Mouse (Mus musculus) neural tube, embryonic 11.5 days (tissue): ENCODE measurements around the gene Gm10073. TPM values are rescaled to one million over a fixed set of nuclear protein-coding genes. Genes with fewer than 3 reads are reported as not detected.
"Not testable (repeated sequence)": the region's sequence is repeated elsewhere in the genome, so short reads cannot be mapped to it uniquely, and the experiment has no call there.

ENCODE experiments used
- ATAC-seq: fragments of 200-750 bp; cut with Nextera tagmentation; 2 replicates; pipeline ENCODE4 v1.8.0; 2017; ENCODE audit warnings: moderate number of reproducible peaks, mild to moderate bottlenecking, moderate TSS enrichment, moderate library complexity; ENCODE audit not compliant: insufficient read depth, low FRiP score, low TSS enrichment
- DNase-seq: peaks from one replicate; pipeline ENCODE4 v3.0.0-alpha.2; 2015; ENCODE audit warnings: low spot score
- H3K27ac ChIP-seq: fragments of 300-500 bp; sonication (generic); 2 replicates; pipeline ENCODE4 v1.5.1; 2014; ENCODE audit warnings: low read depth, mild to moderate bottlenecking, low read length
- H3K27me3 ChIP-seq: fragments of 300-500 bp; sonication (generic); 2 replicates; pipeline ENCODE4 v1.6.1; 2014; ENCODE audit warnings: mild to moderate bottlenecking, low read length, mixed read lengths; ENCODE audit not compliant: control insufficient read depth, insufficient read depth
- H3K36me3 ChIP-seq: fragments of 300-500 bp; sonication (generic); 2 replicates; pipeline ENCODE4 v1.6.1; 2014; ENCODE audit warnings: mild to moderate bottlenecking, low read length, moderate library complexity, mixed read lengths; ENCODE audit not compliant: control insufficient read depth, insufficient read depth
- H3K4me1 ChIP-seq: fragments of 300-500 bp; sonication (generic); 2 replicates; pipeline ENCODE4 v1.6.1; 2014; ENCODE audit warnings: low read length, mixed read lengths; ENCODE audit not compliant: control insufficient read depth, insufficient read depth
- H3K4me2 ChIP-seq: fragments of 300-500 bp; sonication (generic); 2 replicates; pipeline ENCODE4 v1.6.1; 2014; ENCODE audit warnings: low read depth, mild to moderate bottlenecking, moderate library complexity
- H3K4me3 ChIP-seq: fragments of 300-500 bp; sonication (generic); 2 replicates; pipeline ENCODE4 v1.5.1; 2014; ENCODE audit warnings: low read depth, low read length
- H3K9ac ChIP-seq: fragments of 300-500 bp; sonication (generic); 2 replicates; pipeline ENCODE4 v1.6.1; 2014; ENCODE audit warnings: mild to moderate bottlenecking, low read length
- H3K9me3 ChIP-seq: fragments of 300-500 bp; sonication (generic); 2 replicates; pipeline ENCODE4 v1.6.1; 2016; ENCODE audit warnings: low read length; ENCODE audit not compliant: control insufficient read depth
- WGBS: fragments of 180-500 bp; shearing (Covaris S2); extraction: QIAGEN DNeasy Blood & Tissue Kit; methylation state at CpG from one replicate; pipeline ENCODE4 v1.1.7; 2014; 5-methylcytosine and 5-hydroxymethylcytosine counted together
- polyA plus RNA-seq: library from polyadenylated mRNA; unstranded; fragments of >200 nt; fragmentation: Nextera tagmentation; extraction: Ambion mirVana; gene quantifications from 2 replicates; pipeline ENCODE4 v1.2.1, GENCODE M21; 2014

The Gm10073 gene
- polyA plus RNA-seq: 4.8 and 7.6 TPM in 2 replicates

DNA sequence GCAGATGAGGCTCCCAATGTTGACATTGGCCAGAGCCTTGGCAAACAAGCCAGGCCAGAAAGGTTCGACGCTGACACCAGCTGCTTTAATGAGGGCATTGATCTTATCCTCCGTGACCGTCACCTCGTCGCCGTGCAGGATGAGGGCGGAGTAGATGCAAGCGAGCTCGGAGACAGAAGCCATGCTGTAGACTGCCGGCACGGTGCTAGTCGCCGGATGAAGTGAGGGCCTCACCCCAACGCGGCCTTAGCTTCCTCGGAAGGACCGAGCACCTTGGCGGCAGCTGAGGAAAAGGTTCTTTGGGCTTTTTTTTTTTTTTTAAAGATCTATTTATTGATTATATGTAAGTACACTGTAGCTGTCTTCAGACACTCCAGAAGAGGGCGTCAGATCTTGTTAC is at the start of gene Gm10073:
Gm10073 (minus strand) TSS at position 294 of the 400 bp plus-strand sequence.
- H3K9ac ChIP-seq, H3K27me3 ChIP-seq, DNase-seq, H3K4me2 ChIP-seq, H3K27ac ChIP-seq, H3K4me3 ChIP-seq, H3K4me1 ChIP-seq, H3K36me3 ChIP-seq, ATAC-seq, H3K9me3 ChIP-seq: not testable (repeated sequence)
- 41% methylated on average over 20 of the region's 20 CpGs for WGBS

DNA sequence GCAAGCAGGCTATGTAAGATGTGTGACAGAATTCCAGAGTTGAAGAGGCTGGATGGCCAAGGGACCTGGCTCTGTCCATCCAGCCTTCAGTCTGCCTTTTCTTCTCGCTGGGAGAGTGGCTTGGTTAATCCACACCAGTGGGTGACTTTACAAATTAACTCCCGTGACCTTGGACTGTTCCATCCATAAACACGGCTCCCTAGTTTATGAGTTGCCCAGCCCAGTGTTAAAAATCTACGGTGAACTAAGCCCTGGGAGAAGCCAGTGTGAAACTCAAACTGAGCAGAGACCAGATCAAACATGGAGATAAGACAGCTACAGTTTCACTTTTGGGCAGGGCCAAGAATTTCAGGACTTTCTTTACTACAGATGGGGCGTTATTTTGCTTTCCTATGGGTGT is 49.8 kb upstream of the Gm10073 start:
- WGBS: 86% methylated on average over 5 of the region's 5 CpGs

DNA sequence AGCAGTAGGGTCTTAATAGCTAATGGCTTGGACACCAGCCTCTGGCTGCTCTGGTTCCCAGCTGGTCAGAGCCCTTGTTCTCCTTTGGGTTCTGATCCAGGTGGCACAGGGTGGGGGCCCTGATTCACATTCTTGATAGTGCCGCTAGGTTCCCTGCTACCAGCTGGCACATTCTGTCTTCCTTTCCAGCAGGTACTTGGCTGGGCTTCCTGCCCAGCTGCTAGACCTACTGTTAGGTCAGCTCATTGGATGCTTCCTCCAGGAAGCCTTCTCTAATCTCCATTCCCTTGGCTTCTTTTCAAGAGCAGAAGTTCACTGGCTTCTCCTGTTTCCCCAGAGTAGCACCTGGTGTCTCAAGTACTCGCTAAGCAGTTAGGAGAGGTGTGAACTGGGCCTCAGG is 47.2 kb upstream of the Gm10073 start:
- WGBS: 94% methylated on average over 2 of the region's 2 CpGs
- no peak for DNase-seq
- no peaks in the 10 kb centered on the region for H3K9me3 ChIP-seq
- no peak overlapping the region for H3K4me2 ChIP-seq
- H3K4me3 ChIP-seq: no peak overlapping the region
- no peak overlapping the region for H3K9ac ChIP-seq
- no peak overlapping the region for H3K27ac ChIP-seq
- no peaks in the 10 kb centered on the region for H3K36me3 ChIP-seq
- H3K4me1 ChIP-seq: no peaks in the 10 kb centered on the region
- no peaks in the 10 kb centered on the region for H3K27me3 ChIP-seq
- ATAC-seq: no peak

More for the DNA sequence above, 49.8 kb upstream of the Gm10073 start:
- no peaks in the 10 kb centered on the region for H3K27me3 ChIP-seq
- no peak for ATAC-seq
- no peaks in the 10 kb centered on the region for H3K4me1 ChIP-seq
- no peak for DNase-seq
- H3K36me3 ChIP-seq: no peaks in the 10 kb centered on the region
- H3K27ac ChIP-seq: no peak overlapping the region
- no peaks in the 10 kb centered on the region for H3K9me3 ChIP-seq
- H3K4me2 ChIP-seq: no peak overlapping the region
- no peak overlapping the region for H3K4me3 ChIP-seq
- H3K9ac ChIP-seq: no peak overlapping the region

DNA sequence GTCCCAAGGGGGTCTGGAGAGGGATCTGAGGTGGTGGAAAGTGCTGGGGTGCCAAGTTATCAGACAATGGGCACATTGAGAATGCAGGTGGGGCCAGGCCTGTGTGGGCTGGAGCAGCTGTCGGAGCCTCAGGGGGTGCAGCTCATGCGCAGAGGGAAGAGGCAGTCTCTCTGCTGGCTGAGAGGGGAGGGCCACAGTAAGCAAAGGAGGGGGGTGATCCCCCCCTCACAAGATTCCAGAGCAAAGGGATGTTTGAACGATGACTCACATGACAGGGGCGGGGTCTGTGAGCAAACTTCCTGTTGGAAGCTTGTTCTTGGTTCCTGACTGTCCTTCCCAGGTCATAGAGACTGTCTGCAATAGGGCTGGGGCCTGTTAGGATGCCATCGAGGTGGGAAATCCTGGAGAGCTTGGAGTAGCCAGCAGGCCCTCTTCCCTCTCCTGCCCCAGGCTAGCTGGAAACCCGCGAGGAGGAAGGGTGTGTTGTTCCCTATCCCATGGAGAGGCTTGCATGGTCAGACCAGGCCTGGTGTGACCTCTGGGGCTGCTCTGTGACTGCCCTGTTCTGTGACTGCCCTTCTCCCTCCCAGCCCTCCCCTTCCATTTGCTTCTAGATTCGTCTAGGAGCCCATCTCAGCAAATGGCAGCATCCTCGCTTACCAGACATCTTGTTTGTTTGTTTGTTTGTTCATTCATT is 46.4 kb upstream of the Gm10073 start:
- Histone ChIP-seq H3K4me1 (no peaks in the 10 kb centered on the region), H3K36me3 (no peaks in the 10 kb centered on the region), H3K27me3 (no peaks in the 10 kb centered on the region), H3K9me3 (no peaks in the 10 kb centered on the region), H3K4me2 (no peak overlapping the region), H3K4me3 (no peak overlapping the region), H3K9ac (no peak overlapping the region), H3K27ac (no peak overlapping the region)
- DNase-seq (peak; percentile 54), ATAC-seq (no peak)
- 55% methylated on average over 9 of the region's 9 CpGs for WGBS

DNA sequence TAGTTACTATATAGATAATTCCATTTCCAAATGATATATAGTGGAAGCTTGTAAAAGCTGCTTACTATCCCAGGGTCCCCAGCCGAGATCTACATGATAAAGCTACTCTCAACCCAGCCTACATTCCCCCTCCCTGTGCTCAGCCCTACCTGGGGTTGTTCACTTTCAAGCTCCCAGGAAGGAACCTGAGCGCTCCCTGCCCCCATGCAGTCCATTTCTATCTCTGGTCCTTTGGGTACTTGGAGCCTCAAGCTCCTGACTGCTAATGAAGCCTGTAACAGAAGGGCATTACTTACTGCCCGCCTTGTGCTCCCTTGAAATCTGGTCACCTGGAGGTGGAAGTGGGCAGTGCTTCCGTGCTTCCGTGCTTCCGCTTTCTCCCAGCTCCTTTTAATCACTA is 45.1 kb upstream of the Gm10073 start:
- no peak for ATAC-seq
- Histone ChIP-seq H3K4me1 (no peaks in the 10 kb centered on the region), H3K4me2 (no peak overlapping the region), H3K9me3 (no peaks in the 10 kb centered on the region), H3K27me3 (no peaks in the 10 kb centered on the region), H3K4me3 (no peak overlapping the region), H3K36me3 (no peaks in the 10 kb centered on the region), H3K9ac (no peak overlapping the region), H3K27ac (no peak overlapping the region)
- 70% methylated on average over 6 of the region's 6 CpGs for WGBS
- DNase-seq: no peak

DNA sequence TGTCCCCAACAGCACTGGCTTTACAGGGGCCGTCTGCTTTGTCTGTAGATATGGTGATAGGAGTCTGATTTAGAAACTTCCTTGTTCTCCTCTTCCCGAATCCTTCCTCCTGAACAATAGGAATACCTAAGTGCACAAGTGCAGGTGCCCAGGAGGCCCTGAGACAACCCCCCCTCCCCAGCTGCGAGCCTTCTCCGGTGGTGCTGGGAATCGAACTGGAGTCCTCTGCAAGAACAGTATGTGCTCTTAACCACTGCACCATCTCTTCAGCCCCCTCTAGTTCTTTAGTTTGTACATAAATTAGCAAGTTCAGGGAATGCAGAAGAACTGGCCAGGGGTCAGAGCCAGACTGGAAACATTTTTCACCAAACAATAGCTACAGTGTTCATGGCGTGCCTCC is 44.6 kb upstream of the Gm10073 start:
- DNase-seq: no peak
- no peaks in the 10 kb centered on the region for H3K4me1 ChIP-seq
- no peaks in the 10 kb centered on the region for H3K36me3 ChIP-seq
- no peak for ATAC-seq
- H3K27me3 ChIP-seq: no peaks in the 10 kb centered on the region
- H3K4me3 ChIP-seq: no peak overlapping the region
- WGBS: 83% methylated on average over 6 of the region's 6 CpGs
- H3K9ac ChIP-seq: no peak overlapping the region
- no peak overlapping the region for H3K27ac ChIP-seq
- no peak overlapping the region for H3K4me2 ChIP-seq
- no peaks in the 10 kb centered on the region for H3K9me3 ChIP-seq

DNA sequence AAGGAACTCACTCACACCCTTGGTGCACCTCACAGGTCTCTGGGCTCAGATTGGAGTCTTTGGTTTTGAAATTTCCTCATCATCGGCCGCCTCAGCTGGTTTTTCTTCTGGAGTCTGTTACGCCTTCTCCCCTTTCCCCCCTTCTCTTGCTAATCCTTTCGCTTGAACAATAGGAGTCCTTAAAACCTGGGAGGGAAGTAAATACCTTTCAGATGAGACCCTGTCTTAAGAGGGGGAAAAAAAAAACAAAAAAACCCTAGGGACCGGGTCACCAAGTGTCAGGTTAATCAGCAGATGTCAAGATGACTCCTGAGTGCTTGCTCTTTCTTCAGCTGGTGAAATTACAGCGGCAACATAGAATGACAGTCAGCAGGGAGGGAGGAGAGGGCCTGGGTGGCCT is 43.9 kb upstream of the Gm10073 start:
- Histone ChIP-seq H3K27ac (no peak overlapping the region), H3K4me3 (no peak overlapping the region), H3K4me1 (no peaks in the 10 kb centered on the region), H3K27me3 (no peaks in the 10 kb centered on the region), H3K4me2 (no peak overlapping the region), H3K9me3 (no peaks in the 10 kb centered on the region), H3K9ac (no peak overlapping the region), H3K36me3 (no peaks in the 10 kb centered on the region)
- WGBS: 34% methylated on average over 6 of the region's 6 CpGs
- no peak for DNase-seq
- ATAC-seq: no peak

DNA sequence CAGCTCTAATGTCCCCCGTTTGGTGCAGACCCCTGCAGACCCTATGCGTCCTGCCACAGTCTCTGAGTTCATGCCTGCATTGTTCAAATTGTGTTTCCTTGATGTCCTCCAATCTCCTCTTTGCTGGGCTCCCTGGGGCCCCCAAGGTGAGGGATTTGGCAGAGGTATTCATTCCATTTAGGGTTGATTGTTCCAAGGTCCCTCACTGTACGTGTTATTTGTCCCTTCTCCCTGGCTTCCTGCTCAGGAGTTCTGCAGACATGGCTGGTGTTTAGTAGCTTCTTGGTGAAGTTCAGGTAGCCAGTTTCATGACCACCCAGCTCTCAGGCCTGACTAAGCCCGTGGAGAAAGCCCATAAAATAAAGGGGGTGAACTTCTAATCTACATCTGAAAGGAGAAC is 43.4 kb upstream of the Gm10073 start:
- H3K4me1 ChIP-seq: no peaks in the 10 kb centered on the region
- H3K36me3 ChIP-seq: no peaks in the 10 kb centered on the region
- H3K9ac ChIP-seq: no peak overlapping the region
- no peak overlapping the region for H3K4me2 ChIP-seq
- no peak for ATAC-seq
- WGBS: 51% methylated on average over 4 of the region's 4 CpGs
- no peak overlapping the region for H3K4me3 ChIP-seq
- no peak for DNase-seq
- no peaks in the 10 kb centered on the region for H3K27me3 ChIP-seq
- H3K27ac ChIP-seq: no peak overlapping the region
- no peaks in the 10 kb centered on the region for H3K9me3 ChIP-seq

DNA sequence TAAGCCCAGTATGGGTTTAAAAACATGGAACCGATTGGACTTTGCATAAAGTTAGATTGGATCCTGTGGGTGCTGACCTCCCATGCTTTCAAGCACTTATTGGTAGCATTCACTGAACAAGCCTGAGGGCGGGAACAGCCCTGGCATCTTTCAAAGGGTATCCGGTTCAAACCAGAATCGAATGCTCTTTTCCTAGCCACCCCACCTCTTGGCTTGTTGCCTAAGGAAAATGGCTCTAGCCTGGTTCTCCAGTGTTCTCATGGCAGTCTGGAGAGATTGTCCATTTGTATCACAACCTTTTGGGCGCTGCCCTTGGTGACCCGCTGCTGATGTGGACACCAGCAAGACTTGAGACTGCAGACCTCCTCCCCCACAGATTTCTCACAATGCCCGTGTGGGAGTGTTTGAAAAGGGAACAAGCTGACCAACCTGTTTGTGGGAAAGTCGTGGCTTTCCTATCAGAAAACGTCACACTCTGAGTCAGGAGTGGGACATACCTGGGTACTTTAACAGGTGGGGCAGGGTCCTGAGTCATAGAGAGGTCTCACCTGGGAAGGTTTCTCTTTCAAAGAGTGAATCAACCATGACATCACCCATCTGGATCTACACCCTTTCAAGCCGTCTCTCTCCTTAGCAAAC is 42.5 kb upstream of the Gm10073 start:
- Histone ChIP-seq H3K9me3 (no peaks in the 10 kb centered on the region), H3K36me3 (no peaks in the 10 kb centered on the region), H3K4me3 (no peak overlapping the region), H3K27ac (no peak overlapping the region), H3K4me2 (no peak overlapping the region), H3K27me3 (no peaks in the 10 kb centered on the region), H3K9ac (no peak overlapping the region), H3K4me1 (no peaks in the 10 kb centered on the region)
- no peak for DNase-seq
- 86% methylated on average over 10 of the region's 10 CpGs for WGBS
- ATAC-seq: no peak
